Comparison of ENCODE assay signal across 9 mouse cellular contexts in genomic region chr4:155837404-155838010, GRCm38 (mm10). TPM values are rescaled to one million over a fixed set of nuclear protein-coding genes. Genes with fewer than 3 reads are reported as not detected.
A peak's percentile ranks its signal among the peaks of the same experiment; 100 is the strongest.
DNase-seq lines count a peak whose midpoint lies in the region; ATAC-seq and TF ChIP-seq lines count a peak whose summit lies in the region.
"Had no signal": no experiment of that assay in that cellular context is flagged by ENCODE, and none has a peak within 500 bp of the region (broad histone marks: within the 10 kb centered on the region; RNA-seq: fewer than 3 reads in every experiment).

No protein-coding gene starts in this region.

- TF ChIP-seq CTCF in Patski (IDR thresholded peaks at IDR 0.05), result no peak

- POLR2A ChIA-PET in Patski (lab: Charles Lee), result no interaction called here

- DNase-seq in Patski (ENCODE audit: low read depth, low spot score), result peak; percentile 80
- peak; percentile 49 for DNase-seq in gastrocnemius, postnatal 10 days
- DNase-seq in lung, postnatal 14 days, result peak; percentile 54
- no peak for DNase-seq in left cerebral cortex, adult 11 months (ENCODE audit: low spot score)
- DNase-seq in urinary bladder, postnatal 36 days (ENCODE audit: low spot score in 2 of 2), result no peak
- no peak for DNase-seq in ovary, adult 18-20 months (ENCODE audit: low spot score)
- DNase-seq: right cerebral cortex, postnatal 14 days had no signal

- H3K27ac ChIP-seq in intestine, embryonic 16.5 days (ENCODE audit: low read length), result peak overlapping the region; percentile 93
- H3K27ac ChIP-seq: liver, embryonic 14.5 days had no signal

- CTCF ChIA-PET in Patski (lab: Charles Lee), result no interaction called here

- H3K27me3 ChIP-seq in Patski, result no peaks in the 10 kb centered on the region
- H3K27me3 ChIP-seq in intestine, embryonic 16.5 days (replicated peaks; ENCODE audit: control insufficient read depth, insufficient read depth, low read length), result no peaks in the 10 kb centered on the region

- 65% methylated on average over 11 of the region's 11 CpGs for WGBS in intestine, embryonic 16.5 days

- no peak overlapping the region for H3K4me2 ChIP-seq in intestine, embryonic 16.5 days (ENCODE audit: low read depth, low read length)

- H3K9me3 ChIP-seq in intestine, embryonic 16.5 days (ENCODE audit: control insufficient read depth, low read length), result no peaks in the 10 kb centered on the region

- in situ Hi-C loops in Patski (cut with MboI; ENCODE audit: low pct_unique_long_range_greater_than_20kb), result no loop called here

- peaks cover 41% of the 10 kb centered on the region for H3K4me1 ChIP-seq in intestine, embryonic 16.5 days (ENCODE audit: control insufficient read depth, insufficient read depth, low read length)

- H3K9ac ChIP-seq in intestine, embryonic 16.5 days (ENCODE audit: low read depth, low read length), result peak overlapping the region; percentile 2; the same call in 1 of the 2 replicates
- H3K9ac ChIP-seq: liver, embryonic 14.5 days had no signal

- peak; percentile 72 for ATAC-seq in Patski
- ATAC-seq in intestine, embryonic 16.5 days, result no peak

- 0 out of 2 replicates have a peak, but pooled peaks cover 4% of the 10 kb centered on the region for H3K36me3 ChIP-seq in intestine, embryonic 16.5 days (ENCODE audit: control insufficient read depth, insufficient read depth, low read length)

- H3K4me3 ChIP-seq in intestine, embryonic 16.5 days (ENCODE audit: low read length), result no peak overlapping the region

RNA-seq across cellular contexts. Expression of gene Mxra8, which starts 2.0 kb away (rescaled TPM):
- 15.4 TPM for polyA plus RNA-seq in Patski (2021)
- total RNA-seq in gastrocnemius, postnatal 10 days (2021), result 100 to 1,000 TPM; 112 to 136 TPM
- polyA plus RNA-seq in intestine, embryonic 16.5 days (2015; fragmentation: Nextera tagmentation; extraction: Ambion mirVana), result 76.3 and 80.5 TPM in 2 replicates

RNA-seq across cellular contexts. Expression of gene Aurkaip1, which starts 6.4 kb away (rescaled TPM):
- polyA plus RNA-seq in Patski (2021), result 127 TPM
- 10 to 100 TPM; 85.0 to 93.2 TPM for total RNA-seq in gastrocnemius, postnatal 10 days (2021)
- 180 and 196 TPM in 2 replicates for polyA plus RNA-seq in intestine, embryonic 16.5 days (2015; fragmentation: Nextera tagmentation; extraction: Ambion mirVana)

RNA-seq across cellular contexts. Expression of gene Dvl1, which starts 9.7 kb away (rescaled TPM):
- 83.6 TPM for polyA plus RNA-seq in Patski (2021)
- 10 to 100 TPM; 96.4 to 99.6 TPM for total RNA-seq in gastrocnemius, postnatal 10 days (2021)
- polyA plus RNA-seq in intestine, embryonic 16.5 days (2015; fragmentation: Nextera tagmentation; extraction: Ambion mirVana), result 3.7 and 4.7 TPM in 2 replicates

RNA-seq across cellular contexts. Expression of gene Ccnl2, which starts 25.2 kb away (rescaled TPM):
- polyA plus RNA-seq in Patski (2021), result 55.5 TPM
- total RNA-seq in gastrocnemius, postnatal 10 days (2021), result 10 to 100 TPM; 31.0 to 47.8 TPM
- 130 and 131 TPM in 2 replicates for polyA plus RNA-seq in intestine, embryonic 16.5 days (2015; fragmentation: Nextera tagmentation; extraction: Ambion mirVana)

RNA-seq across cellular contexts. Expression of gene Tas1r3, which starts 25.7 kb away (rescaled TPM):
- 1.2 TPM for polyA plus RNA-seq in Patski (2021)
- under 1 TPM; 0.11 to 0.26 TPM for total RNA-seq in gastrocnemius, postnatal 10 days (2021)
- 0.28 and 0.32 TPM in 2 replicates for polyA plus RNA-seq in intestine, embryonic 16.5 days (2015; fragmentation: Nextera tagmentation; extraction: Ambion mirVana)

Comparison
In these comparisons a context has a peak if more than half of its experiments do, and no peak if none do; other contexts are left out.
1. DNase-seq: peak in Patski (single experiment), gastrocnemius, postnatal 10 days (single experiment) and lung, postnatal 14 days (single experiment); none in left cerebral cortex, adult 11 months (single experiment), urinary bladder, postnatal 36 days (0 of 2) and ovary, adult 18-20 months (single experiment).
2. RNA of gene Dvl1, which starts 9.7 kb away (polyA plus RNA-seq): 83.6 TPM in Patski (single experiment); 3.7 to 4.7 TPM in intestine, embryonic 16.5 days; every median in the first group is over 10 times any median in the second.